Mouse (Mus musculus) bone marrow macrophage, adult 2 months (primary cell): ENCODE data around the gene Cyp46a1. TPM values are rescaled to one million over a fixed set of nuclear protein-coding genes. Genes with fewer than 3 reads are reported as not detected.

Experiments used
- H3K27ac ChIP-seq: 2 replicates; pipeline ENCODE4 v1.5.1; 2012; ENCODE audit warnings: low read depth, low read length; ENCODE audit not compliant: insufficient read depth
- H3K4me1 ChIP-seq: 2 replicates; pipeline ENCODE4 v1.6.1; 2012; ENCODE audit warnings: low read length; ENCODE audit not compliant: control insufficient read depth, insufficient read depth
- H3K4me3 ChIP-seq: 2 replicates; pipeline ENCODE4 v1.5.1; 2012; ENCODE audit warnings: mild to moderate bottlenecking, low read length, moderate library complexity; ENCODE audit not compliant: insufficient read depth
- CTCF ChIP-seq: IDR thresholded peaks from 2 replicates; pipeline ENCODE4 v1.5.1; 2012; ENCODE audit warnings: low read depth, mild to moderate bottlenecking, low read length, moderate library complexity
- POLR2A ChIP-seq: IDR thresholded peaks from 2 replicates; pipeline ENCODE4 v1.6.1; 2012; ENCODE audit warnings: mild to moderate bottlenecking, low read depth, low read length, borderline replicate concordance
- polyA plus RNA-seq: library from polyadenylated mRNA; stranded (reverse); fragments of >200 nt; gene quantifications from 2 replicates; pipeline ENCODE4 v1.2.4, GENCODE M21; 2012; ENCODE audit not compliant: missing spikeins, insufficient read depth, insufficient read length

Gene Cyp46a1
- polyA plus RNA-seq, 1 experiment: 0.36 TPM

GRCm38 (mm10) chr12:108355986-108356385 is 21.8 kb downstream of the Cyp46a1 start:
- no peak for TF ChIP-seq CTCF
- TF ChIP-seq POLR2A: no peak
- Histone ChIP-seq H3K27ac (no peak overlapping the region), H3K4me1 (no peaks in the 10 kb centered on the region), H3K4me3 (no peak overlapping the region)

- Histone ChIP-seq H3K4me1 (no peaks in the 10 kb centered on the region), H3K27ac (no peak overlapping the region), H3K4me3 (no peak overlapping the region)
- TF ChIP-seq POLR2A: no peak
- TF ChIP-seq CTCF: peak; percentile 37
These were observed 29.6 kb downstream of the Cyp46a1 start for GRCm38 (mm10) chr12:108363796-108364195.

GRCm38 (mm10) chr12:108365340-108365739 is 31.2 kb downstream of the Cyp46a1 start:
- no peak for TF ChIP-seq CTCF
- no peak for TF ChIP-seq POLR2A
- Histone ChIP-seq H3K4me3 (no peak overlapping the region), H3K27ac (no peak overlapping the region), H3K4me1 (no peaks in the 10 kb centered on the region)

- Histone ChIP-seq H3K4me3 (no peak overlapping the region), H3K4me1 (no peaks in the 10 kb centered on the region), H3K27ac (no peak overlapping the region)
- TF ChIP-seq CTCF (no peak), POLR2A (no peak)
These were observed 31.7 kb downstream of the Cyp46a1 start for GRCm38 (mm10) chr12:108365868-108366267.

- Histone ChIP-seq H3K27ac (no peak overlapping the region), H3K4me3 (no peak overlapping the region), H3K4me1 (no peaks in the 10 kb centered on the region)
- no peak for TF ChIP-seq POLR2A
- no peak for TF ChIP-seq CTCF
These were observed 33.7 kb downstream of the Cyp46a1 start for GRCm38 (mm10) chr12:108367909-108368308.

GRCm38 (mm10) chr12:108368921-108369320 is 34.7 kb downstream of the Cyp46a1 start:
- TF ChIP-seq CTCF: no peak
- Histone ChIP-seq H3K4me3 (no peak overlapping the region), H3K27ac (no peak overlapping the region), H3K4me1 (no peaks in the 10 kb centered on the region)

GRCm38 (mm10) chr12:108370596-108371428 is 36.6 kb downstream of the Cyp46a1 start, which contains the start of gene Eml1:
Eml1 (plus strand) TSS chr12:108370957.
- TF ChIP-seq CTCF: no peak
- no peak for TF ChIP-seq POLR2A
- Histone ChIP-seq H3K27ac (no peak within 1 kb of the TSS), H3K4me3 (no peak within 1 kb of the TSS), H3K4me1 (no peaks in the 10 kb centered on the region)

- Histone ChIP-seq H3K4me1 (no peaks in the 10 kb centered on the region), H3K4me3 (no peak overlapping the region), H3K27ac (no peak overlapping the region)
- TF ChIP-seq CTCF (no peak), POLR2A (no peak)
These were observed 37.2 kb downstream of the Cyp46a1 start for GRCm38 (mm10) chr12:108371429-108371765.

- Histone ChIP-seq H3K4me3 (no peak overlapping the region), H3K27ac (no peak overlapping the region), H3K4me1 (no peaks in the 10 kb centered on the region)
- TF ChIP-seq POLR2A (no peak), CTCF (no peak)
These were observed 38.1 kb downstream of the Cyp46a1 start for GRCm38 (mm10) chr12:108372241-108372640.

- TF ChIP-seq POLR2A (no peak), CTCF (no peak)
These were observed 39.4 kb downstream of the Cyp46a1 start for GRCm38 (mm10) chr12:108373611-108374010.

GRCm38 (mm10) chr12:108374689-108375088 is 40.5 kb downstream of the Cyp46a1 start:
- Histone ChIP-seq H3K4me3 (no peak overlapping the region), H3K4me1 (no peaks in the 10 kb centered on the region), H3K27ac (no peak overlapping the region)
- TF ChIP-seq POLR2A (no peak), CTCF (no peak)

More at GRCm38 (mm10) chr12:108373611-108374010, 39.4 kb downstream of the Cyp46a1 start:
- no peak overlapping the region for H3K4me3 ChIP-seq
- H3K4me1 ChIP-seq: no peaks in the 10 kb centered on the region
- H3K27ac ChIP-seq: no peak overlapping the region
